Mouse (Mus musculus): Measurements from ENCODE around the gene Dnm1. TPM values are rescaled to one million over a fixed set of nuclear protein-coding genes. Genes with fewer than 3 reads are reported as not detected.
"Not testable (repeated sequence)": the region's sequence is repeated elsewhere in the genome, so short reads cannot be mapped to it uniquely, and the experiment has no call there.

Gene Dnm1
- total RNA-seq, 2 experiments from 2014 or later = 0.47 TPM; not detected in 1

GRCm38 (mm10) chr2:32315751-32316150, 37.4 kb downstream of the Dnm1 start:
- no peak for ATAC-seq (ENCODE audit: poor library complexity, severe bottlenecking)

GRCm38 (mm10) chr2:32314831-32315230, 38.3 kb downstream of the Dnm1 start:
- no peak for ATAC-seq (ENCODE audit: poor library complexity, severe bottlenecking)

GRCm38 (mm10) chr2:32312318-32312964, 40.7 kb downstream of the Dnm1 start:
- ATAC-seq (ENCODE audit: poor library complexity, severe bottlenecking) = peak; percentile 85

- no peak for ATAC-seq (ENCODE audit: poor library complexity, severe bottlenecking)
Observed at GRCm38 (mm10) chr2:32311443-32312317, 41.5 kb downstream of the Dnm1 start.

- no peak for ATAC-seq (ENCODE audit: poor library complexity, severe bottlenecking)
Observed at GRCm38 (mm10) chr2:32310096-32310845, 42.9 kb downstream of the Dnm1 start.

GRCm38 (mm10) chr2:32308870-32309568, 44.1 kb downstream of the Dnm1 start:
- ATAC-seq (ENCODE audit: poor library complexity, severe bottlenecking) = no peak

GRCm38 (mm10) chr2:32307941-32308760, 45.0 kb downstream of the Dnm1 start:
- 0 out of 2 replicates have a peak, but pooled peaks have one; percentile 29 for ATAC-seq (ENCODE audit: poor library complexity, severe bottlenecking)

GRCm38 (mm10) chr2:32307247-32307798, 45.8 kb downstream of the Dnm1 start:
- no peak for ATAC-seq (ENCODE audit: poor library complexity, severe bottlenecking)

- ATAC-seq (ENCODE audit: poor library complexity, severe bottlenecking) = no peak
Observed at GRCm38 (mm10) chr2:32306176-32306575, 47.0 kb downstream of the Dnm1 start.

GRCm38 (mm10) chr2:32305668-32306067, 47.5 kb downstream of the Dnm1 start:
- no peak for ATAC-seq (ENCODE audit: poor library complexity, severe bottlenecking)

- no peak for ATAC-seq (ENCODE audit: poor library complexity, severe bottlenecking)
Observed at GRCm38 (mm10) chr2:32304145-32304832, 48.8 kb downstream of the Dnm1 start.

- ATAC-seq (ENCODE audit: poor library complexity, severe bottlenecking) = no peak
Observed at GRCm38 (mm10) chr2:32302952-32303351, 50.2 kb downstream of the Dnm1 start.

GRCm38 (mm10) chr2:32299469-32299868, 53.7 kb downstream of the Dnm1 start:
- no peak for ATAC-seq (ENCODE audit: poor library complexity, severe bottlenecking)

- not testable (repeated sequence) for ATAC-seq (ENCODE audit: poor library complexity, severe bottlenecking)
Observed at GRCm38 (mm10) chr2:32295842-32296241, 57.3 kb downstream of the Dnm1 start.

GRCm38 (mm10) chr2:32295285-32295684, 57.9 kb downstream of the Dnm1 start:
- no peak for ATAC-seq (ENCODE audit: poor library complexity, severe bottlenecking)

GRCm38 (mm10) chr2:32294348-32294747, 58.8 kb downstream of the Dnm1 start:
- no peak for ATAC-seq (ENCODE audit: poor library complexity, severe bottlenecking)

GRCm38 (mm10) chr2:32289578-32289977, 63.6 kb downstream of the Dnm1 start:
- no peak for ATAC-seq (ENCODE audit: poor library complexity, severe bottlenecking)

GRCm38 (mm10) chr2:32288371-32288931, 64.7 kb downstream of the Dnm1 start:
- 0 out of 2 replicates have a peak, but pooled peaks have one; percentile 2 for ATAC-seq (ENCODE audit: poor library complexity, severe bottlenecking)
